Mouse (Mus musculus) small intestine, adult 2 months (tissue): ENCODE results near the gene Prss16.

Experiments used
- CTCF ChIP-seq: fragments of 200-500 bp; IDR thresholded peaks from 2 replicates; pipeline ENCODE4 v1.5.1; 2012; ENCODE audit warnings: low read depth, mild to moderate bottlenecking, control low read depth, inconsistent platforms, low read length, moderate library complexity, mixed read lengths; ENCODE audit not compliant: insufficient replicate concordance, insufficient read length; ENCODE audit errors: extremely low read depth
- POLR2A ChIP-seq: fragments of 200-500 bp; IDR thresholded peaks from 2 replicates; pipeline ENCODE4 v1.6.1; 2012; ENCODE audit warnings: low read depth, mild to moderate bottlenecking, control low read depth, inconsistent platforms, low read length, moderate library complexity

DNA sequence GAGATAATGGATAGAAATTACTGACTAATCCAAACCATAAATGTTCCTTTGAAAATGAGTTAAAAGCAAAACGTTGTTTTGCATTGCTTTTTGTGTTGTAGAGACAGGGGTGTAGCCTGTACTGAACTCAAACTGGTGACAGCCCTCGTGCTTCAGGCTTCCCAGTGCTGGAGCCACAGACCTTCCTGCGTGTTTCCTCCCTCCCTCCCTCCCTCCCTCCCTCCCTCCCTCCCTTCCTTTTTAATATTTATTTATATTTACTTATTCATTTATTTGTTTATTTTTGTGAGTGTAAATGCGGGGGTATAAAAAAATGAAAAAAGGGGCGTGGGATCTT, 41.9 kb upstream of the Prss16 start:
- TF ChIP-seq POLR2A (no peak), CTCF (no peak)
